Mouse (Mus musculus) midbrain, postnatal 0 days (tissue): Measurements from ENCODE around the gene Lrrc41. TPM values are rescaled to one million over a fixed set of nuclear protein-coding genes. Genes with fewer than 3 reads are reported as not detected.
A peak's percentile ranks its signal among the peaks of the same experiment; 100 is the strongest.

Experiments used
- ATAC-seq: fragments of 200-750 bp; cut with Nextera tagmentation; 2 replicates; pipeline ENCODE4 v1.8.0; 2017; ENCODE audit warnings: moderate number of reproducible peaks, mild to moderate bottlenecking, moderate TSS enrichment, moderate library complexity; ENCODE audit not compliant: low FRiP score
- DNase-seq: peaks from one replicate; pipeline ENCODE4 v3.0.0-alpha.2; 2015; ENCODE audit warnings: low spot score
- H3K27ac ChIP-seq: fragments of 300-500 bp; sonication (generic); 2 replicates; pipeline ENCODE4 v1.5.1; 2014; ENCODE audit warnings: low read depth, mild to moderate bottlenecking, low read length, mixed read lengths
- H3K27me3 ChIP-seq: fragments of 300-500 bp; sonication (generic); 2 replicates; pipeline ENCODE4 v1.6.1; 2014; ENCODE audit warnings: low read length, control low read depth, mixed read lengths; ENCODE audit not compliant: insufficient read depth
- H3K36me3 ChIP-seq: fragments of 300-500 bp; sonication (generic); 2 replicates; pipeline ENCODE4 v1.6.1; 2014; ENCODE audit warnings: low read length, control low read depth, mixed read lengths; ENCODE audit not compliant: insufficient read depth
- H3K4me1 ChIP-seq: fragments of 300-500 bp; sonication (generic); 2 replicates; pipeline ENCODE4 v1.6.1; 2014; ENCODE audit warnings: mild to moderate bottlenecking, control low read depth, antibody characterized with exemption, low read length, mixed read lengths; ENCODE audit not compliant: insufficient read depth
- H3K4me2 ChIP-seq: fragments of 300-500 bp; sonication (generic); 2 replicates; pipeline ENCODE4 v1.6.1; 2014; ENCODE audit warnings: low read depth, mild to moderate bottlenecking, low read length, mixed read lengths; ENCODE audit not compliant: poor library complexity, severe bottlenecking
- H3K4me3 ChIP-seq: fragments of 300-500 bp; sonication (generic); 2 replicates; pipeline ENCODE4 v1.5.1; 2014; ENCODE audit warnings: low read depth, mild to moderate bottlenecking, low read length, moderate library complexity
- H3K9ac ChIP-seq: fragments of 300-500 bp; sonication (generic); replicated peaks from 2 replicates; pipeline ENCODE4 v1.6.1; 2014; ENCODE audit warnings: mild to moderate bottlenecking, low read length, moderate library complexity, mixed read lengths; ENCODE audit not compliant: poor library complexity, severe bottlenecking
- H3K9me3 ChIP-seq: fragments of 300-500 bp; sonication (generic); 2 replicates; pipeline ENCODE4 v1.6.1; 2016; ENCODE audit warnings: low read length, control low read depth
- CTCF ChIP-seq: IDR thresholded peaks from 2 replicates; pipeline ENCODE4 v1.5.1; 2016; ENCODE audit warnings: antibody characterized with exemption, mild to moderate bottlenecking
- WGBS: fragments of 180-500 bp; shearing (Covaris S2); extraction: QIAGEN DNeasy Blood & Tissue Kit; methylation state at CpG from one replicate; pipeline ENCODE4 v1.1.7; 2014; 5-methylcytosine and 5-hydroxymethylcytosine counted together
- polyA plus RNA-seq: library from polyadenylated mRNA; unstranded; fragments of >200 nt; fragmentation: Nextera tagmentation; extraction: Ambion mirVana; gene quantifications from 2 replicates; pipeline ENCODE4 v1.2.1, GENCODE M21; 2015
- total RNA-seq: library from RNA; depleted of rRNA; stranded (reverse); fragments of >200 nt; gene quantifications from 2 replicates; pipeline ENCODE4 v1.2.3, GENCODE M21; 2014; rRNA removed

Gene Lrrc41
- total and polyA plus RNA-seq, 2 experiments from 2014 or later = 70.0 to 129 TPM

DNA sequence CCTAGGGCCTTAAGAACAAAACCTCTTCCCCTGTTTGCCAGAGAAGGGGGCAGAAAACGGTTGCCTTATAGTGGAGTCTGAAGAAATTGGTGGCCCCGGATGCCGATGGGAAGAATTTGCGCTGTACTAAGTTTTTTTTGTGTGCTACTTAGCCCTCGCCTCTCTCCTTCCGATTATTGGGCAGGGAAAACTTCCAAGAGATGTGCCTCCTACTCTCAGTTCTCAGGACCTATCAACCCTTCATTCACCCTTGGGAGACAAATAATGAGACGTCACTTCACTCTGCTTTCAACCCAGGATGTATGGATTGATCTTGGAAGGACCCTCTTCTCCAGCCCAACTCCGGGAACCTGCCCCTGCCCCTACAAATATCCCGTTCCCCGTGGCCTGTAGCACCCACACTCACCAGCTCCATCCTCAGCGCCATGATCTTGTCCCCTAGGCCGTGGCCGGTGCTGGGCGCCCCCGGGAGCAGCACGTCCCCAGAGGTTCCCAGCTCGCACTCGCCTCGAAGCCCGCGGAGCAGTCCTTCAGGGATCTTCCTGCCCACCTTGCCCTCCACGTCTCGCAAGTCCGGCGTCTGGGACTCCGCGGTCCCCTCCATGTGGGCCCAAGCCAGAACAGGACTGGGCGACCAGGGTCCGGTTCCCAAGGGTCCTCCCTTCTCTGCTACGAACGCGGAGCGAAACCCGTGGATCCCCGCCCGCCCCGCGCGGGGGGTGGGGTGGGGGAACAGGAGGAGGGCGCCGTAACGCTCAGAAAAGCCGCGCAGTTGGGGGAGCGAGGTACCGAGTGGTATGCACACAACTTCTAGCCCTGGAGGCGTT, 69.0 kb downstream of the Lrrc41 start:
- Histone ChIP-seq H3K9ac (peak overlapping the region; percentile 57), H3K4me3 (peak overlapping the region; percentile 64), H3K4me2 (peak overlapping the region; percentile 97), H3K4me1 (peaks cover 13% of the 10 kb centered on the region), H3K27me3 (0 out of 2 replicates have a peak, but pooled peaks cover 3% of the 10 kb centered on the region), H3K27ac (no peak overlapping the region), H3K9me3 (no peaks in the 10 kb centered on the region), H3K36me3 (no peaks in the 10 kb centered on the region)
- under 1% methylated on average over 46 of the region's 47 CpGs for WGBS
- peak; percentile 60; the same call in 1 of the 2 replicates for ATAC-seq
- TF ChIP-seq CTCF = no peak
- DNase-seq = peak; percentile 51

Other genes starting within 250 kb of the Lrrc41 start
- gene Mob3c, start 247.2 kb upstream of the Lrrc41 start, total RNA-seq = 3.7 and 12.1 TPM in 2 replicates
- gene Mob3c, start 247.2 kb upstream of the Lrrc41 start, polyA plus RNA-seq = 2.8 and 3.1 TPM in 2 replicates
- 18.5 and 27.8 TPM in 2 replicates for gene Mknk1, start 236.1 kb upstream of the Lrrc41 start, total RNA-seq
- gene Mknk1, start 236.1 kb upstream of the Lrrc41 start, polyA plus RNA-seq = 22.8 and 23.2 TPM in 2 replicates
- 0.09 and 0.11 TPM in 2 replicates for gene Kncn, start 190.9 kb upstream of the Lrrc41 start, total RNA-seq
- 0.16 and 0.25 TPM in 2 replicates for gene Kncn, start 190.9 kb upstream of the Lrrc41 start, polyA plus RNA-seq
- gene 6430628N08Rik, start 184.6 kb upstream of the Lrrc41 start, total RNA-seq = 0.33 and 0.66 TPM in 2 replicates
- gene 6430628N08Rik, start 184.6 kb upstream of the Lrrc41 start, polyA plus RNA-seq = 0.94 and 1.2 TPM in 2 replicates
- 9.6 and 10.3 TPM in 2 replicates for gene Dmbx1, start 135.3 kb upstream of the Lrrc41 start, total RNA-seq
- gene Dmbx1, start 135.3 kb upstream of the Lrrc41 start, polyA plus RNA-seq = 7.7 and 8.7 TPM in 2 replicates
- 25.8 and 43.1 TPM in 2 replicates for gene Faah, start 57.3 kb upstream of the Lrrc41 start, total RNA-seq
- gene Faah, start 57.3 kb upstream of the Lrrc41 start, polyA plus RNA-seq = 30.6 and 31.2 TPM in 2 replicates
- 8.7 and 10.9 TPM in 2 replicates for gene Nsun4, start 21.4 kb upstream of the Lrrc41 start, total RNA-seq
- 8.7 and 8.9 TPM in 2 replicates for gene Nsun4, start 21.4 kb upstream of the Lrrc41 start, polyA plus RNA-seq
- 247 and 307 TPM in 2 replicates for gene Uqcrh, start 198 bp upstream of the Lrrc41 start, total RNA-seq
- 429 and 468 TPM in 2 replicates for gene Uqcrh, start 198 bp upstream of the Lrrc41 start, polyA plus RNA-seq
- gene Rad54l, start 48.4 kb downstream of the Lrrc41 start, total RNA-seq = 1.9 and 3.0 TPM in 2 replicates
- 2.4 and 2.5 TPM in 2 replicates for gene Rad54l, start 48.4 kb downstream of the Lrrc41 start, polyA plus RNA-seq
- gene Pomgnt1, start 48.6 kb downstream of the Lrrc41 start, total RNA-seq = 78.5 and 80.9 TPM in 2 replicates
- 58.1 and 61.9 TPM in 2 replicates for gene Pomgnt1, start 48.6 kb downstream of the Lrrc41 start, polyA plus RNA-seq
- gene Lurap1, start 76.1 kb downstream of the Lrrc41 start, total RNA-seq = 5.2 and 5.6 TPM in 2 replicates
- gene Lurap1, start 76.1 kb downstream of the Lrrc41 start, polyA plus RNA-seq = 2.4 and 2.6 TPM in 2 replicates
- 0.57 and 0.77 TPM in 2 replicates for gene Tspan1, start 92.3 kb downstream of the Lrrc41 start, total RNA-seq
- gene Tspan1, start 92.3 kb downstream of the Lrrc41 start, polyA plus RNA-seq = 0.26 and 0.31 TPM in 2 replicates
- gene 1700042G07Rik, start 98.1 kb downstream of the Lrrc41 start, total RNA-seq = not detected in 2 replicates
- gene 1700042G07Rik, start 98.1 kb downstream of the Lrrc41 start, polyA plus RNA-seq = not detected in 2 replicates
- gene Gm49337, start 98.1 kb downstream of the Lrrc41 start, total RNA-seq = not detected in 2 replicates
- gene Gm49337, start 98.1 kb downstream of the Lrrc41 start, polyA plus RNA-seq = not detected in 2 replicates
- 48.3 and 59.5 TPM in 2 replicates for gene Pik3r3, start 146.3 kb downstream of the Lrrc41 start, total RNA-seq
- 39.5 and 47.3 TPM in 2 replicates for gene Pik3r3, start 146.3 kb downstream of the Lrrc41 start, polyA plus RNA-seq